10 mouse cellular contexts compared by ENCODE assay signal in the genomic region with DNA sequence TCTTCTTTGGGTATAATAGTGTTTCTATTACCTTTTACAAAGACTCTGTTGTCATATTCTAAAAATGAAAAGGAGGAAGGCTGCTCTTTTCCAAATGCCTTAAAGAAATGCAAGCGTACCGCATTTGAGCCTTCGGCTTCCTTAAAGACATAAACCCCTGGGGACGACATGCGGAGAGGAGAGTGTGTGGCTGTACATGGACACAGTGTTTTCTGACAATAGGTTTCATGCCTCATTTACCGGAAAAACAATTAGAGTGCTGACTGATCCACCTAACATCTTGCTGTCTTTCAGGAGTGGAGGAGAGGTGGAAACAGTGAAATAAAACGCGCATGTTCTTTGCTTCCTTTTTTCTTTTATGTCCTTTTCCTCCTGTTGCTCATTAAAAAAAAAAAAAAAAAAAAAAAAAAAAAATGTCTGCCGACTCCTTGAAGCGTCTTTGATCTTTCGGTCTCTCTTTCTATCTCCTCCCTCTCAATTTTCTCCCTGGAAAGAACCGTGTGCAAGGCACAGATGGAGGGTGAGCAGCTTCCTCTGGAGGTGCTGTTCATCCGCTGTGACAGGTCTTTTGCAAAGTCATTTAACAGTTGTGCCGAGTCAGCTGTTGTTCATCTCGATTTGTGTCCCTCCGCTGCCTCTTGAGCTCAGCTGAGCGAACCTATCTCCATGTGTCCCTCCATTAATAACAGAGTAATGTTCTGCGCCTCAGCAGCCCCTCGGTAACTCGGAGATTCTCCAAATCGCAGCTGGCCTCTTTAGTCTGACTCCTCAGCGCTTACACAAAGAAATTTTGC.
A peak's percentile ranks its signal among the peaks of the same experiment; 100 is the strongest.
DNase-seq lines count a peak whose midpoint lies in the region; ATAC-seq and TF ChIP-seq lines count a peak whose summit lies in the region.
"Had no signal": no experiment of that assay in that cellular context is flagged by ENCODE, and none has a peak within 500 bp of the region (broad histone marks: within the 10 kb centered on the region; RNA-seq: fewer than 3 reads in every experiment).

No protein-coding gene starts in this region.

- intact Hi-C loops in left cerebral cortex, postnatal 4 days (cut with DNase I) = loop anchor here (5.0 kb wide), 1 partner anchor 492 kb away; no protein-coding TSS in a partner anchor

- ATAC-seq in kidney, embryonic 14.5 days (ENCODE audit: low FRiP score, low TSS enrichment) = 0 out of 2 replicates have a peak, but pooled peaks have one; percentile 52
- peak; percentile 51; the same call in 1 of the 2 replicates for ATAC-seq in forebrain, postnatal 0 days
- ATAC-seq in liver, embryonic 12.5 days = no peak
- ATAC-seq in monocyte, adult 5-6 weeks (replicated peaks; ENCODE audit: insufficient number of reproducible peaks, low FRiP score, low TSS enrichment, poor library complexity, severe bottlenecking) = no peak

- no peaks in the 10 kb centered on the region for H3K4me1 ChIP-seq in kidney, embryonic 14.5 days (ENCODE audit: control insufficient read depth, insufficient read depth, low read length)
- H3K4me1 ChIP-seq in forebrain, postnatal 0 days (ENCODE audit: insufficient read depth) = no peaks in the 10 kb centered on the region
- H3K4me1 ChIP-seq in liver, embryonic 12.5 days = no peaks in the 10 kb centered on the region
- H3K4me1 ChIP-seq: heart, embryonic 15.5 days; stomach, embryonic 15.5 days had no signal

- whole genome bisulfite sequencing in kidney, embryonic 14.5 days = 44% methylated on average over 22 of the region's 22 CpGs
- 24% methylated on average over 22 of the region's 22 CpGs for WGBS in forebrain, postnatal 0 days
- WGBS in liver, embryonic 12.5 days (ENCODE audit: insufficient replicate concordance) = 66% methylated on average over 22 of the region's 22 CpGs

- no peak for DNase-seq in kidney, postnatal 10 days
- DNase-seq in forebrain, postnatal 0 days = peak; percentile 66
- peak; percentile 27 for DNase-seq in left cerebral cortex, postnatal 4 days
- peak; percentile 5 for DNase-seq in right cerebral cortex, adult 18-20 months
- no peak for DNase-seq in T-cell, adult 2 months (ENCODE audit: low spot score)

- peak; percentile 37 for TF ChIP-seq CTCF in forebrain, postnatal 0 days (IDR thresholded peaks at IDR 0.05; ENCODE audit: low read depth)

- H3K9ac ChIP-seq in kidney, embryonic 14.5 days (ENCODE audit: low read depth, low read length) = no peak overlapping the region
- peak overlapping the region; percentile 40 for H3K9ac ChIP-seq in forebrain, postnatal 0 days
- H3K9ac ChIP-seq in liver, embryonic 12.5 days = no peak overlapping the region
- H3K9ac ChIP-seq: heart, embryonic 15.5 days; stomach, embryonic 15.5 days had no signal

- H3K4me2 ChIP-seq in kidney, embryonic 14.5 days (replicated peaks; ENCODE audit: low read depth, low read length) = peak overlapping the region; percentile 27
- peak overlapping the region; percentile 48 for H3K4me2 ChIP-seq in forebrain, postnatal 0 days (ENCODE audit: low read depth)
- no peak overlapping the region for H3K4me2 ChIP-seq in liver, embryonic 12.5 days
- H3K4me2 ChIP-seq: heart, embryonic 15.5 days; stomach, embryonic 15.5 days had no signal

- no peak overlapping the region for H3K4me3 ChIP-seq in kidney, embryonic 14.5 days (ENCODE audit: low read length)
- peak overlapping the region; percentile 28 for H3K4me3 ChIP-seq in forebrain, postnatal 0 days (ENCODE audit: low read depth, low read length)
- no peak overlapping the region for H3K4me3 ChIP-seq in liver, embryonic 12.5 days
- H3K4me3 ChIP-seq: heart, embryonic 15.5 days; stomach, embryonic 15.5 days had no signal

- no peaks in the 10 kb centered on the region for H3K36me3 ChIP-seq in kidney, embryonic 14.5 days (ENCODE audit: control insufficient read depth, insufficient read depth, low read length)
- no peaks in the 10 kb centered on the region for H3K36me3 ChIP-seq in forebrain, postnatal 0 days (ENCODE audit: insufficient read depth)
- H3K36me3 ChIP-seq in liver, embryonic 12.5 days = no peaks in the 10 kb centered on the region
- H3K36me3 ChIP-seq: heart, embryonic 15.5 days; stomach, embryonic 15.5 days had no signal

- no peaks in the 10 kb centered on the region for H3K9me3 ChIP-seq in kidney, embryonic 14.5 days (ENCODE audit: control insufficient read depth, low read length)
- H3K9me3 ChIP-seq in forebrain, postnatal 0 days (ENCODE audit: low read length) = no peaks in the 10 kb centered on the region
- no peaks in the 10 kb centered on the region for H3K9me3 ChIP-seq in liver, embryonic 12.5 days (replicated peaks)
- H3K9me3 ChIP-seq: heart, embryonic 15.5 days; stomach, embryonic 15.5 days had no signal

- H3K27ac ChIP-seq in kidney, embryonic 14.5 days (ENCODE audit: low read depth, low read length) = no peak overlapping the region
- no peak overlapping the region for H3K27ac ChIP-seq in forebrain, postnatal 0 days (ENCODE audit: low read depth, low read length)
- no peak overlapping the region for H3K27ac ChIP-seq in liver, embryonic 12.5 days
- H3K27ac ChIP-seq: heart, embryonic 15.5 days; stomach, embryonic 15.5 days had no signal

- H3K27me3 ChIP-seq in kidney, embryonic 14.5 days (ENCODE audit: control insufficient read depth, insufficient read depth, low read length) = no peaks in the 10 kb centered on the region
- H3K27me3 ChIP-seq in forebrain, postnatal 0 days (ENCODE audit: insufficient read depth, low read length) = no peaks in the 10 kb centered on the region
- no peaks in the 10 kb centered on the region for H3K27me3 ChIP-seq in liver, embryonic 12.5 days (replicated peaks)
- H3K27me3 ChIP-seq: heart, embryonic 15.5 days; stomach, embryonic 15.5 days had no signal

Comparison
In these comparisons a context has a peak if more than half of its experiments do, and no peak if none do; other contexts are left out.
1. ATAC-seq: peak in kidney, embryonic 14.5 days (single experiment) and forebrain, postnatal 0 days (single experiment); none in liver, embryonic 12.5 days (single experiment) and monocyte, adult 5-6 weeks (single experiment).
2. DNase-seq: peak in forebrain, postnatal 0 days (single experiment), left cerebral cortex, postnatal 4 days (single experiment) and right cerebral cortex, adult 18-20 months (single experiment); none in kidney, postnatal 10 days (single experiment) and T-cell, adult 2 months (single experiment).